Mouse (Mus musculus) ovary, adult 18-20 months (tissue): ENCODE results near the gene Tbc1d8.

Source experiments
- DNase-seq: peaks from one replicate; pipeline ENCODE4 v3.0.0; 2022; ENCODE audit warnings: low spot score, mixed read lengths

The Tbc1d8 gene

GRCm38 (mm10) chr1:39478896-39479200, 293 bp upstream of the Tbc1d8 start:
- no peak for DNase-seq

GRCm38 (mm10) chr1:39477064-39477463, 1.5 kb downstream of the Tbc1d8 start:
- no peak for DNase-seq

GRCm38 (mm10) chr1:39476341-39476740, 2.2 kb downstream of the Tbc1d8 start:
- no peak for DNase-seq

DNA sequence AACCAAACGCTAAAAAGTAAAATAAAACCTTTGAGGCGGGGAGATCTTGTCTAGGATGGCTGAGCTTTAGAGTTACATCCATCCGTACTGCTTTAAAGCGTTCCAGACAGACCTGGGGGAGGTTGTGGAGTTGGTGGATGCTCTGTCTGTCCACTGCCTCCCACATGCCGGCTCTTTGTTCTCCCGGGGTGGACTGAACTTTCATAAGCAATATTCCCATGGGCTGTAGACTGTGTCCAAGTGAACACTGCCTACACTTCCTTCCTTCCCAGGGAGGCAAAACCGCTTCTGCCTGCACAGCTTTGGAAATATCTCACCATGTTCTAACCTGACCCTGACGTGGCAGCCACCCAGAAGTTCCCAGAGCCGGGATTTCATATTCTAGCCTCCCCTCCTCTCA, 4.0 kb downstream of the Tbc1d8 start:
- peak; percentile 55 for DNase-seq

GRCm38 (mm10) chr1:39471298-39471902, 7.2 kb downstream of the Tbc1d8 start:
- DNase-seq: no peak

GRCm38 (mm10) chr1:39468982-39469381, 9.6 kb downstream of the Tbc1d8 start:
- no peak for DNase-seq

- no peak for DNase-seq
Measured at GRCm38 (mm10) chr1:39466526-39466925, 12.0 kb downstream of the Tbc1d8 start.

DNA sequence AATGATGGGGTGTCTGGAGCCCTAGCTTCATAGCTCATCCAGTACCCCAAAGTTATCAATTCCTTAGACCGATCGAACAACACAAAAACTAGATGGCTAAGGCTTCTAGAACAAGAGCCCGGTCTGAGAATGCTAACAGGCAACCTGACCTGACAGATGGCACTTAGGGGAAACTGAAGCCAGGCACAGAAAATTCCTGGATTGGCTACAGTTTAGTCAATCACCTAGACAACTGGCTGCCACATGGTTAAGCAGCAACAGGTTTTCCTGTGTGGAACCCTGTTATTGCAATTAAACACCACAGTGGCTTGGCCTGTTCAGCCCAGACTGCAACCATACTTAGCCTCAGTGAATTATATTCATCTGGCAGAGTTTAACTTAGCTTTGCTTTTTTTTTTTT, 13.8 kb downstream of the Tbc1d8 start:
- DNase-seq: no peak

GRCm38 (mm10) chr1:39462937-39463444, 15.6 kb downstream of the Tbc1d8 start:
- no peak for DNase-seq

GRCm38 (mm10) chr1:39462036-39462435, 16.5 kb downstream of the Tbc1d8 start:
- DNase-seq: no peak

- no peak for DNase-seq
Measured at GRCm38 (mm10) chr1:39460495-39460894, 18.1 kb downstream of the Tbc1d8 start.

DNA sequence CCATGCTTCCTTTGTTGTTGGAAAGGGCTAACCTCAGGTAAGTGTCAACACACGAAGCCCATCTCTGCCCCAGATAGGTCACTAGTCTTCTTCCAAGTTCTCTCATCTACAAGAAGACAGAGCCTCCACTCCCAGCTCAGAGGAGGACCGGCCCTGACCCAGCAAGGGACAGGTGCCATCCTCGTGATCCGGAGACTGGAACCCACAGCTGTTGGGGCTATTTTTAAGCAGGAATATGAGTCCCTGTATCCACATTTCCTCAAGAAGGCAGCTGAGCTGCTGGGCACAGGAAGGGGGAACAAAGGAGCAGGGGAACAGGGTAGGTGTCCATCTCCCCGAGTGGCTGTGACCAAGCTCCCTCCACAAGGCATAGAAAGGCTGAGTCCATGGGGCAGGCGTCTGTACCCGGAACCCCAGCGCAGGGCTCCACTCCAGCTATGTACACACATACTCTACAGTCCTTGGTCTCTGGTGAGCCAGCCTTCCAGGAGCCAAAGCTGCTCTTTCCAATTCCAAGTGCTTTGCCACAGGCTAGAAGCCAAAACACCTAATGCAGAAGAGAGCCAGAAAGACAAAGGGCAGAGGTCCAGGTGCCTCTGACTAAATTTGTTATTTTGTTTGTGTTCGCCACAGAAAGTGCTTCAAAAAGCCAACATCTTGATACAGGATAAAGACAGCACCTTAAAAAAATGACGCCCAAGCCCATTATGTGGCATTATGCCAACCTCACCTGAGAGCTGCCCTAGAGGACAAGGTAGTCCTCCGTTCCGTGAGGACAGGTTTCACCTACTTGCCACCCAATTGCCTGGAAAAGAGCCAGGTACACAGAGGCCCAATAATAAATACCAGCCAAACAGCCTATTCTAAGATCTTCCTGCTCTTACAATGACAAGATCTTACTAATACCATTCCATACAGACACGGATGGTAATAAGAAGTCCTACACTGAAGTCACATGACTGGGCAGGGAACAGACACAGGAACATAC, 20.4 kb downstream of the Tbc1d8 start:
- DNase-seq: no peak

GRCm38 (mm10) chr1:39456421-39456853, 22.1 kb downstream of the Tbc1d8 start:
- no peak for DNase-seq

DNA sequence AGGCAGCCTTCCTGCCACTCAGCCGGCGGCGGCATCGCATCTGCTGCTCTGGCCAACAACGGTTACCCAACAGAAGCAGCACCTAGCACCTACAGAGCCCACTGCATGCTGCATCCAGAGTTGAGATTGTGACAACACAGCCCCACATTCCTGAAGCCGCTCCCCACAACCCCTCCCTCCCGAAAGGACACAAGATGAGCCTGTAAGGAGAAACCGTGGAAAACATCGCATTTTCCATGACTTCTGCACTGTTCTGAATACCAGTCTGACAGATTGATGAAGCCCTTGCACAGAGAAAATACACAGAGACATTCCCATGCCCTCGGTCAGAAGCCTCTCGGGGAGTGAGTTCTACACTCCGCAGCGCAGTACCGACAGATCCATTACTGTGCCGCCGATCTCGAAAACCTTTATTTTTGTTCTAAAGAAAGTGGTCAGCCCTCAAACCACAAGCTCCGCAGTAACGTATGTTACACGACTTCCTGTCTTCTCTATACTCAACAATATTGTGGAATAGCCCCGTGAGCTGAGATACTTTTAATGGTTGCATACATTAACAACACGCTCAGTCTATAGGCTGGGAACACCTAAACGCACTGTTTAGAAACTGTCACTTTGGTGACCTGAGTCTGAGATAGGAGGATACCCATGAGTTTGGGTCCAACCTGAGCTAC, 23.1 kb downstream of the Tbc1d8 start:
- no peak for DNase-seq

GRCm38 (mm10) chr1:39454783-39455175, 23.8 kb downstream of the Tbc1d8 start:
- no peak for DNase-seq

DNA sequence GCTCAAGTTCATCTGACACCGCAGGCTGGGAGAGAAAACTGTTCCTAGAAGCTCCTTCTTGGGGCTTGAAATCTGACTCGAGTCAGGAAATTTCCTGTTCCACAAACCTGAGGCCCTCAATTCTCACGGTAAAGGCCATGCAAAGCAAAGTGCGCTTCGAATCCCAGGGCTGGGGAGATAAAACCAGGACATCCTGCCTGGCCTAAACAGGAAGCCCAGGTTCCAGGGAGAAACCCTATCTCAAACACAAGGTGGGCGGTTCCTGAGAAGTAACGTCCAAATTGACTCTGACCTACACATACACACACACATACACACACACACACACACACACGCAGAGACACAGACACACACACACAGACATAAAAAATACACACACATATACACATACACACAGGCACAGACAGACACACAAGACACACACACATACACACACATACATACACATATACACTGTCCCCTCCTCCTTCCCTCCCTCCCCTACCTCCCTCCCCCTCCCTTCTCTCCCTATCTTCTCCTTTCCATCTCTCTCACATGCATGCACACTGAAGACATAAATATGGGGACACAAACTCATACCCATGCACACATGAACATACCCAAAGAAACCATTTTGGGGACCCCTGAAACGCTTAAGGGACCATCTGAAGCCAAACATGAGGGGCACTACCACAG, 24.3 kb downstream of the Tbc1d8 start:
- no peak for DNase-seq

DNA sequence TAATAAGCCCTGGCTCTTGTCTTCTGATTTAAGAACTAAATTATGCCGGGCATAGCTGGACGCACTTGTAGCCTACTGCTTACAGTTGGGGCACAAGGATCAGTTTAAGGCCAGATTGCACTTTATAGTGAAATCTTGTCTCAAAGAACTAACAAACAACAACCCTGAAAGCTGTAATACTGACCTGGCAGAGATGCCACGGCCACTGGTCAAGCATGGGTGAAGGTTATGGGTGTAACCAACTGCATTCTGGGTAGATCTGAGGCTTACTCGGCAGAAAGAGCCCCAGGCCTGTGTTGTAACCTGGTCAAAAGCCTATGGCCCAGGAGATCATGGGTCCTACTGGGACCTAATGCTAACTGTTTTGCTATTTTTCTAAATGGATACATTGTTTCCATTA, 26.4 kb downstream of the Tbc1d8 start:
- DNase-seq: no peak

GRCm38 (mm10) chr1:39450069-39450728, 28.4 kb downstream of the Tbc1d8 start:
- DNase-seq: no peak

DNA sequence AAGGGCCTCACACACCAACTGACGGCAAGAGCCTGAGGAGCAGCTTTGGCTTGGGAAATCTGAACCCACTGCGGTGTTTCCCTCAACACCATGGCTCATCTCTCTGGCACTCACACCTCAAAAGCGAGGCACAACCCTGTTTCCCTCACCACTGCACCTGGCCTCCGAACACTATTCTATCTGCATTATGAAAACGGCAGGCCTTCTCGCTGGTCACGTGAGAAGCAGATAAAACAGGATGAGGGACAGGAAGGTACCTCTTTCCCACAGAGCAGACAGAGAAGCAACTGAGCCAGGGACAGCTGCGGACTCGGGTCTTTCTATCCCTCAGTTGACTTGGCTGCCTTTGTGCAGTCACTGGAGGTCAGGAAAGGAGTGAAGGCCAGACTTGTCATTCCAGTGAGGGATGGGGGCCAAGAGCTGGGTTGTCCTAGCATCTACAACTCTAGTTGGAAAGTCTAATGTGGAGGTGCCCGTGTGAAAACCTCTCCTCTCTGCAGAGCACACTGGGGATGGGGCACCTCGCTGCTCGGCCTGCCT, 29.2 kb downstream of the Tbc1d8 start:
- DNase-seq: no peak

DNA sequence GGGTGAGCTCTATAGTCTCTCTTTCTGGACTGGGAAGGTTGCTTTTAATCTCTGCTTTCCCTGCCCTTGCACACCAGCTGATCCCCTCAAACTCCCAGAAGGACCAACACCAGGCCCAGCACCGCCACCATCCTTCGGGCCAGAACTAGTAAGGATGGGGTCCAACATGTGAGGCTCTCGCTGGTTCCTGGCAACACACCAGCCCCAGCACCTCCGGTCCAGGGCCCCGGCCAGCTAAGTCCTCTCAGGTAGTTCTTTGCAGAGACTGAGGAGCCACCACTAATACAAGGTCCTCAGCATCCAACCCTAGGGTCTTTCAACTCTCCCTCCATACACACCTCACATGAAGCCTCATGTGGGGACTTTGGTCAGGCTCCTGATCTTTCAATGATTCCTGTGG, 29.7 kb downstream of the Tbc1d8 start:
- no peak for DNase-seq

- DNase-seq: no peak
Measured at GRCm38 (mm10) chr1:39448238-39448637, 30.3 kb downstream of the Tbc1d8 start.
